ENCODE assay signal across 8 mouse cellular contexts in genomic region chr8:106136156-106137130, GRCm38 (mm10). TPM values are rescaled to one million over a fixed set of nuclear protein-coding genes. Genes with fewer than 3 reads are reported as not detected.
A peak's percentile ranks its signal among the peaks of the same experiment; 100 is the strongest.
DNase-seq lines count a peak whose midpoint lies in the region; ATAC-seq lines count a peak whose summit lies in the region.

TSS of gene Esrp2 (minus strand) at chr8:106136974.

- H3K9ac ChIP-seq in hindbrain, embryonic 11.5 days (ENCODE audit: low read depth, low read length) = 0 out of 2 replicates have a peak within 1 kb of the TSS, but pooled peaks have one; percentile 31
- H3K9ac ChIP-seq in limb, embryonic 12.5 days (replicated peaks) = peak within 1 kb of the TSS; percentile 56
- H3K9ac ChIP-seq in midbrain, embryonic 11.5 days (ENCODE audit: low read length) = peak within 1 kb of the TSS; percentile 27; the same call in 1 of the 2 replicates

- H3K4me2 ChIP-seq in hindbrain, embryonic 11.5 days (replicated peaks; ENCODE audit: low read depth, low read length) = peak within 1 kb of the TSS; percentile 57
- H3K4me2 ChIP-seq in limb, embryonic 12.5 days = peak within 1 kb of the TSS; percentile 86
- H3K4me2 ChIP-seq in midbrain, embryonic 11.5 days = peak within 1 kb of the TSS; percentile 69

- DNase-seq in R1 (ENCODE audit: low read depth, low spot score) = peak; percentile 75
- peak; percentile 75 for DNase-seq in embryonic facial prominence, embryonic 10.5 days (ENCODE audit: low spot score)
- DNase-seq in hindbrain, embryonic 11.5 days (ENCODE audit: low spot score) = peak; percentile 52
- peak; percentile 94 for DNase-seq in midbrain, embryonic 11.5 days (ENCODE audit: low spot score, missing footprints)
- DNase-seq in thymus, postnatal 10 days (ENCODE audit: low spot score in 2 of 2) = peak; percentile 39 to 61
- DNase-seq in spleen, adult 12 weeks (ENCODE audit: low spot score) = no peak

- peaks cover 25% of the 10 kb centered on the region for H3K36me3 ChIP-seq in embryonic facial prominence, embryonic 10.5 days (replicated peaks)
- no peaks in the 10 kb centered on the region for H3K36me3 ChIP-seq in hindbrain, embryonic 11.5 days (ENCODE audit: control insufficient read depth, insufficient read depth, low read length)
- peaks cover 20% of the 10 kb centered on the region for H3K36me3 ChIP-seq in limb, embryonic 12.5 days
- no peaks in the 10 kb centered on the region for H3K36me3 ChIP-seq in midbrain, embryonic 11.5 days (ENCODE audit: control insufficient read depth, insufficient read depth, low read length)

- H3K27me3 ChIP-seq in embryonic facial prominence, embryonic 10.5 days (replicated peaks; ENCODE audit: low read depth, poor library complexity, severe bottlenecking) = peaks cover 84% of the 10 kb centered on the region
- peaks cover 52% of the 10 kb centered on the region for H3K27me3 ChIP-seq in hindbrain, embryonic 11.5 days (ENCODE audit: control insufficient read depth, insufficient read depth, low read length)
- peaks cover 79% of the 10 kb centered on the region for H3K27me3 ChIP-seq in limb, embryonic 12.5 days
- peaks cover 51% of the 10 kb centered on the region for H3K27me3 ChIP-seq in midbrain, embryonic 11.5 days (ENCODE audit: control insufficient read depth, insufficient read depth, low read length)

- H3K4me1 ChIP-seq in embryonic facial prominence, embryonic 10.5 days = peaks cover 54% of the 10 kb centered on the region
- peaks cover 11% of the 10 kb centered on the region for H3K4me1 ChIP-seq in hindbrain, embryonic 11.5 days (replicated peaks; ENCODE audit: control insufficient read depth, insufficient read depth, low read length)
- H3K4me1 ChIP-seq in limb, embryonic 12.5 days (replicated peaks) = peaks cover 42% of the 10 kb centered on the region
- peaks cover 17% of the 10 kb centered on the region for H3K4me1 ChIP-seq in midbrain, embryonic 11.5 days (ENCODE audit: control insufficient read depth, insufficient read depth, low read length)

- H3K9me3 ChIP-seq in embryonic facial prominence, embryonic 10.5 days = no peaks in the 10 kb centered on the region
- H3K9me3 ChIP-seq in hindbrain, embryonic 11.5 days (ENCODE audit: control insufficient read depth, low read length) = no peaks in the 10 kb centered on the region
- H3K9me3 ChIP-seq in limb, embryonic 12.5 days = no peaks in the 10 kb centered on the region
- no peaks in the 10 kb centered on the region for H3K9me3 ChIP-seq in midbrain, embryonic 11.5 days (ENCODE audit: control insufficient read depth, low read length)

- WGBS in embryonic facial prominence, embryonic 10.5 days = 1% methylated on average over 86 of the region's 86 CpGs
- WGBS in hindbrain, embryonic 11.5 days = 1% methylated on average over 85 of the region's 86 CpGs
- 1% methylated on average over 86 of the region's 86 CpGs for WGBS in limb, embryonic 12.5 days
- under 1% methylated on average over 86 of the region's 86 CpGs for WGBS in midbrain, embryonic 11.5 days

- H3K4me3 ChIP-seq in embryonic facial prominence, embryonic 10.5 days = peak within 1 kb of the TSS; percentile 65
- H3K4me3 ChIP-seq in hindbrain, embryonic 11.5 days (ENCODE audit: low read depth, low read length) = peak within 1 kb of the TSS; percentile 41
- H3K4me3 ChIP-seq in limb, embryonic 12.5 days (replicated peaks) = peak within 1 kb of the TSS; percentile 46
- H3K4me3 ChIP-seq in midbrain, embryonic 11.5 days (ENCODE audit: low read depth, low read length) = peak within 1 kb of the TSS; percentile 38

- ATAC-seq in hindbrain, embryonic 11.5 days (ENCODE audit: low FRiP score) = no peak; the same call in 1 of the 2 replicates
- no peak for ATAC-seq in limb, embryonic 12.5 days (ENCODE audit: insufficient number of reproducible peaks, insufficient read depth, low FRiP score, low TSS enrichment, low read depth)
- 0 out of 2 replicates have a peak, but pooled peaks have one; percentile 14 for ATAC-seq in midbrain, embryonic 11.5 days (ENCODE audit: low FRiP score)
- no peak for ATAC-seq in frontal cortex, adult (ENCODE audit: low TSS enrichment)

- peak within 1 kb of the TSS; percentile 74 for H3K27ac ChIP-seq in embryonic facial prominence, embryonic 10.5 days (replicated peaks)
- no peak within 1 kb of the TSS for H3K27ac ChIP-seq in hindbrain, embryonic 11.5 days (ENCODE audit: low read depth, low read length)
- H3K27ac ChIP-seq in limb, embryonic 12.5 days = peak within 1 kb of the TSS; percentile 35; the same call in 1 of the 2 replicates
- no peak within 1 kb of the TSS for H3K27ac ChIP-seq in midbrain, embryonic 11.5 days (ENCODE audit: low read depth, low read length)

RNA-seq across cellular contexts. Expression of gene Esrp2, which starts in this region (rescaled TPM):
- 7.5 and 10.5 TPM in 2 replicates for polyA plus RNA-seq in embryonic facial prominence, embryonic 10.5 days (2016; fragmentation: Nextera tagmentation; extraction: Ambion mirVana)
- 1.5 and 2.1 TPM in 2 replicates for polyA plus RNA-seq in hindbrain, embryonic 11.5 days (2014; fragmentation: Nextera tagmentation; extraction: Ambion mirVana)
- polyA plus RNA-seq in limb, embryonic 12.5 days (2016; fragmentation: Nextera tagmentation; extraction: Ambion mirVana) = 7.4 and 8.1 TPM in 2 replicates
- 0.88 and 0.89 TPM in 2 replicates for polyA plus RNA-seq in midbrain, embryonic 11.5 days (2014; fragmentation: Nextera tagmentation; extraction: Ambion mirVana)

Comparison
In these comparisons a context has a peak if more than half of its experiments do, and no peak if none do; other contexts are left out.
1. Peak in DNase-seq, ATAC-seq, H3K4me3 ChIP-seq, H3K9ac ChIP-seq and H3K4me2 ChIP-seq in midbrain, embryonic 11.5 days; RNA of the gene not detected or under 1 TPM.
2. H3K27ac ChIP-seq: peak in embryonic facial prominence, embryonic 10.5 days (single experiment) and limb, embryonic 12.5 days (single experiment); none in hindbrain, embryonic 11.5 days (single experiment) and midbrain, embryonic 11.5 days (single experiment).
3. Peak in every context shown above with its lines, with median percentiles within 50 percentile points of each other: H3K4me3 ChIP-seq, H3K4me2 ChIP-seq and H3K9ac ChIP-seq.